Mouse (Mus musculus) ES-Bruce4 (cell line): ENCODE results near the gene Inpp4b.

Experiments
- CTCF ChIP-seq: IDR thresholded peaks from one replicate; pipeline ENCODE4 v1.8.1; 2011; ENCODE audit warnings: low read depth, low read length
- EP300 ChIP-seq: IDR thresholded peaks from 2 replicates; pipeline ENCODE4 v1.6.1; 2011; ENCODE audit warnings: low read depth, low read length; ENCODE audit not compliant: insufficient read depth
- POLR2A ChIP-seq: IDR thresholded peaks from one replicate; pipeline ENCODE4 v1.8.1; 2011; ENCODE audit warnings: low read length; ENCODE audit not compliant: insufficient read depth

- no peak for TF ChIP-seq EP300
- no peak for TF ChIP-seq POLR2A
- no peak for TF ChIP-seq CTCF
These were observed 604.5 kb downstream of the Inpp4b start for GRCm38 (mm10) chr8:81946812-81947211.
